Mouse (Mus musculus) hindbrain, embryonic 10.5 days (tissue): ENCODE data around the gene Ptprj. TPM values are rescaled to one million over a fixed set of nuclear protein-coding genes. Genes with fewer than 3 reads are reported as not detected.
A peak's percentile ranks its signal among the peaks of the same experiment; 100 is the strongest.

Source experiments
- DNase-seq: peaks from one replicate; pipeline ENCODE4 v3.0.0-alpha.2; 2017; ENCODE audit warnings: low spot score
- H3K27ac ChIP-seq: fragments of 300-500 bp; sonication (generic); 2 replicates; pipeline ENCODE4 v1.5.1; 2016; ENCODE audit warnings: mild to moderate bottlenecking, moderate library complexity
- H3K27me3 ChIP-seq: fragments of 300-500 bp; sonication (generic); 2 replicates; pipeline ENCODE4 v1.6.1; 2016; ENCODE audit warnings: mild to moderate bottlenecking; ENCODE audit not compliant: poor library complexity, insufficient read depth, severe bottlenecking
- H3K36me3 ChIP-seq: fragments of 300-500 bp; sonication (generic); 2 replicates; pipeline ENCODE4 v1.6.1; 2016; ENCODE audit warnings: mild to moderate bottlenecking, moderate library complexity
- H3K4me1 ChIP-seq: fragments of 300-500 bp; sonication (generic); replicated peaks from 2 replicates; pipeline ENCODE4 v1.6.1; 2016; ENCODE audit warnings: mild to moderate bottlenecking
- H3K4me3 ChIP-seq: fragments of 300-500 bp; sonication (generic); 2 replicates; pipeline ENCODE4 v1.5.1; 2016; ENCODE audit warnings: mild to moderate bottlenecking, moderate library complexity
- H3K9me3 ChIP-seq: fragments of 300-500 bp; sonication (generic); 2 replicates; pipeline ENCODE4 v1.6.1; 2016; ENCODE audit warnings: mild to moderate bottlenecking, moderate library complexity
- WGBS: fragments of 180-500 bp; shearing (Covaris S2); methylation state at CpG from one replicate; pipeline ENCODE4 v1.1.7; 2016; 5-methylcytosine and 5-hydroxymethylcytosine counted together
- polyA plus RNA-seq: library from polyadenylated mRNA; unstranded; fragments of >200 nt; fragmentation: Nextera tagmentation; extraction: Ambion mirVana; gene quantifications from 2 replicates; pipeline ENCODE4 v1.2.1, GENCODE M21; 2016

Gene Ptprj
- 1.5 and 1.6 TPM in 2 replicates for polyA plus RNA-seq

DNA sequence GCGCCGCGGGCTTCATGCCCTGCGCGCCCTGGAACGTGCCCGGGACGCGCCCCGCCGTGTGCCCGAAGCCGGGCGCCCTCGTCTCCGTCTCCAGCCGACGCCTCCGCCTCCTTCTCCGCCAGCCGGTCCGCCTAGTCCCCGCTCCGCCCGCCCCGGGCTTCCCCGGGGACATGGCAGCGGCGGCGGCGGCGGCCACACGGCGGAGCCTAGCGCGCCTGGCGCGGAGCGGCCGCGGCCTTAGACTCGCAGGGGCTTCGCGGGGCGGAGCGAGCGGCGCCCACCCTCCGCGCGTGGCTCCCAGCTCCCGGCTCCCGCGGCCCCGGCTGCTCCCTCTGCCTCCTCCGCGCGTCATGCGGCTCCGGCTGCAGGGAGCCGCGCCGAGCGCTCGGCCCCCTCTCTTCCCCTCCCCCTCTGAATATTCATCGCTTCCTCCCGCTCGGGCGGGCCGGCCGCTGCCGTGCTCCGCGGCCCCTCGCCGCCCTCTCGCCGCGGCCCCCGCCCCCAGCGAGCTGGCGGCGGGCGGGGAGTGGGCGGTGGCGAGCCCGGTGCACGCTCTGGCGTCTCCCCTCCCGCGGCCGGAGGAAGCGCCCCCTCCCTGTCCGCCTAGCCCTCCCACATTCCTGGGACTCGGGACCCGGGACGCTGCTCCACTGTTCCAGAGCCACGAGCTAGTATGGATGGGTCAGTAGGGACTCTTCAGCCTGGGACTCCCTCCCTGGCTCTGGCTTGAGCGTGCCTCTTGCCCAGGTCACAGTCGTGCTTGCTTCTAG lies at the start of gene Ptprj:
Ptprj (minus strand) TSS at position 412 of the 770 bp plus-strand sequence.
- peaks cover 20% of the 10 kb centered on the region for H3K27me3 ChIP-seq
- under 1% methylated on average over 100 of the region's 100 CpGs for WGBS
- no peaks in the 10 kb centered on the region for H3K9me3 ChIP-seq
- peak; percentile 78 for DNase-seq
- H3K36me3 ChIP-seq: no peaks in the 10 kb centered on the region
- H3K27ac ChIP-seq: peak within 1 kb of the TSS; percentile 95
- H3K4me1 ChIP-seq: peaks cover 33% of the 10 kb centered on the region; the same call in 1 of the 2 replicates
- peak within 1 kb of the TSS; percentile 84 for H3K4me3 ChIP-seq

DNA sequence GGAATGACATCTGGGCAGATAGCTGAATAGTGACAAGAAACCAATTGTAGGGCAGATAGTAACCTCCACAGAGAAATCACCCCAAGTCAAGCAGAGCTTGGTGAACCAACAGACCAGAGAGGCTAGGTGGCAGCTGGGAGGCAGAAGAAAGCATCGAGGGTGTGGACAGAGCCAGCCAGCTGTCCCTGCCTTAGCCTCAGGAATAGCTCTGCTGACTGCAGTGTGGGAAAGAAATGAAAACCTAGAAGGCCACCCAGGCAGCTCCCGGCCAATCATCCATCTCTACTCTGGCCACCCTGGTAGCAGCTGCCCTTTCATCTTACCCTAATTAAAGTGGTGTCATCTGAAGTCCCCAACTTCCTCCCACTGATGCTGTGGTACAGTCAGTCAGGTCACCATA lies 49.1 kb upstream of the Ptprj start:
- WGBS: 53% methylated on average over 2 of the region's 2 CpGs
- Histone ChIP-seq H3K4me3 (no peak overlapping the region), H3K36me3 (no peaks in the 10 kb centered on the region), H3K4me1 (0 out of 2 replicates have a peak, but pooled peaks cover 3% of the 10 kb centered on the region), H3K27me3 (no peaks in the 10 kb centered on the region), H3K9me3 (no peaks in the 10 kb centered on the region), H3K27ac (no peak overlapping the region)
- no peak for DNase-seq

DNA sequence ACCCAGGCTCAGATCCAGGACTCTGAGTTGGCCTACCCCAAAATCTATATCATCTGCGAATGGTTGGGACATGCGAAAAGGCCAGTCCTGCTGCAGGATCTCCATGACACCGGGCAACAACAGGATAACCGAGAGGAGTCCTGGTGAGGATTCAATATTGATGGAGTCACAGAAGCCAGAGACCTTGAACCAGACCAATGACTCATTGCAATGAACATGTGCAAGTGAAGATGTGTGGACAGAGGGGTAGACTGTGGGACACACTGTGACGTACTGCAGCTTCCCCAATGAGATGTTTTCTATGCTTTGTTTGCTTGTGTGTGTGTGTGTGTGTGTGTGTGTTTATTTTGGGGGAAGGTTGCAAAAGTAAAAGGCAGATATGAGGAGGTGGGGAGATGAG lies 47.8 kb upstream of the Ptprj start:
- Histone ChIP-seq H3K4me3 (no peak overlapping the region), H3K9me3 (no peaks in the 10 kb centered on the region), H3K36me3 (no peaks in the 10 kb centered on the region), H3K27me3 (no peaks in the 10 kb centered on the region), H3K27ac (no peak overlapping the region), H3K4me1 (0 out of 2 replicates have a peak, but pooled peaks cover 3% of the 10 kb centered on the region)
- no peak for DNase-seq
- WGBS: 94% methylated on average over 5 of the region's 5 CpGs

DNA sequence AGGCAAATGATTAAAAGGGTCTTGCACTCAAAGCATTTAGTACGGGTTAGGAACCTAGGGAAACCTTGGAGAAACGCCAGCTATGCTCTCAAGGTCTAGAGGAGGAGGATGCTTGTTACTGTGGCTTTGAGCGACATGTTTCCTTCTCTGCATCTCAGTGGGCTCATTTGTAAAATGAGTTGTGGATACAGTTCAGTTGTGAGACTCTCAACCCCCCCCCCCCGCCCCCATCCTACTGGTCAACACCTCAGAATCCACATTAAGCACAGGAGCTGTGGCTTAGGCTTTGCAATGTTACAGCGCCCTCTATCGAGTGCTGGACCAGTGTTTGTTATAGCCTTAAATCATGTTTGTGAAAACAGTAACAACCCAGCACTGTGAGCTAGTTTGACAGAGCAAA lies 44.5 kb upstream of the Ptprj start:
- WGBS: 22% methylated on average over 6 of the region's 6 CpGs
- Histone ChIP-seq H3K4me1 (no peaks in the 10 kb centered on the region), H3K4me3 (no peak overlapping the region), H3K36me3 (no peaks in the 10 kb centered on the region), H3K27me3 (no peaks in the 10 kb centered on the region), H3K27ac (no peak overlapping the region), H3K9me3 (no peaks in the 10 kb centered on the region)
- peak; percentile 55 for DNase-seq

DNA sequence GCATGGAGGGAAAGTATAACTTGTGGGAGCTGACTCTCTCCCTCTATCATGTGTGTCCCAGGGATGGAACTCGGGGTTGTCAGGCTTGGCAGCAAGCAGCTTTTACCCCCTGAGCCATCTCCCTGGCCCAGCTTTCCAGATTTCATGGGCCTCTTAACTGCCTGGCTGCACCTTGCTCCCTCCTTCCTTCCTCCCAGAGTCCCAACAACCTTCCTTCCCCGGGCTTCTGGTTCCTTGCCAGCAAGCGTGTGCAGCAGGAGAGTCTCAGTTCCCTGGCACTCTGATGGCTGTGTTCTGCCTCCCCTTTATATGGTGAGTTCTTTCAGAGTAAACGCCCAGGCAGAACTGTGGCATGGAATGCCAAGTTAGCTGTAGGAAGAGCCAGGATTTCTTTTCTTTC lies 43.9 kb upstream of the Ptprj start:
- no peaks in the 10 kb centered on the region for H3K27me3 ChIP-seq
- H3K4me3 ChIP-seq: no peak overlapping the region
- DNase-seq: no peak
- no peaks in the 10 kb centered on the region for H3K9me3 ChIP-seq
- WGBS: 56% methylated on average over 4 of the region's 4 CpGs
- no peak overlapping the region for H3K27ac ChIP-seq
- H3K4me1 ChIP-seq: no peaks in the 10 kb centered on the region
- H3K36me3 ChIP-seq: no peaks in the 10 kb centered on the region

DNA sequence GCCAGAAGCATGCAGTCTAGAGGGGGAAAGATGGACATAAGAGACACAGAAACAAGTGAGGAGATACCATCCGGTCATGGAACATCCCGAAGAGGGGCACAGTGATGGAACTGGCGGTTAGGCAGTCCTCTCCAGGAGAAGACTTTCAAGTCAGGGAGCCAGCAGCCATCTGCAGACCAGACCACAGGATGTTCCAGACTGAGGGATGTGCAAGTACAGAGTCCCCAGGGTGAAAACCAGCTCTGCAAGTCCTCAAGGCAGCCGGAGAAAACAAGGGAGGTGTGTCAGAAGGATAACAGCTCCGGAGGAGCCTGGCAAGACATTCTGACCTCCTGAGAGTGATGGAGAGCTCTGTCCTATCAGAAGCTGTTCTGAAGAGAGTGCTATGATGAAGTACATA lies 40.4 kb upstream of the Ptprj start:
- no peak for DNase-seq
- Histone ChIP-seq H3K27me3 (no peaks in the 10 kb centered on the region), H3K36me3 (no peaks in the 10 kb centered on the region), H3K4me1 (no peaks in the 10 kb centered on the region), H3K4me3 (no peak overlapping the region), H3K27ac (no peak overlapping the region), H3K9me3 (no peaks in the 10 kb centered on the region)
- 84% methylated on average over 5 of the region's 5 CpGs for WGBS

DNA sequence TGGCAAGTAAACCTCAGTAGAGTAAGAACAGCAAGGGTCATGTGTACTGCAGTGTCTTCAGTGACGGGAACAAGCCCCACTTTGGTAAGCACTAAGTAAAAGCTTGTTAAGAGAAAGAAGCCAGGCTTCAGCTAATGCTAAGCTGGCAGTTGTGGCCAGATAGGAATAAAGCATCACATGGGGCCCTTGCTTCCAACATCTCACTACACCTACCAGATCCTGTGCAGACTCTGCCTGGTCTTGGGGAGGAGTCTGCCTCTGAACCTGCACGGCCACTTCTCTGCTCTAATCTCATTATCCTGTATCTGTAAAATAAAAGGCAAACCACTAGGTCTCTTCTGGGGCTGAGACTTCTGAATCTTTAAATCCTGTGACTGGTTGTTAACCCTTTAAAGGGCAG lies 39.2 kb upstream of the Ptprj start:
- H3K27ac ChIP-seq: no peak overlapping the region

DNA sequence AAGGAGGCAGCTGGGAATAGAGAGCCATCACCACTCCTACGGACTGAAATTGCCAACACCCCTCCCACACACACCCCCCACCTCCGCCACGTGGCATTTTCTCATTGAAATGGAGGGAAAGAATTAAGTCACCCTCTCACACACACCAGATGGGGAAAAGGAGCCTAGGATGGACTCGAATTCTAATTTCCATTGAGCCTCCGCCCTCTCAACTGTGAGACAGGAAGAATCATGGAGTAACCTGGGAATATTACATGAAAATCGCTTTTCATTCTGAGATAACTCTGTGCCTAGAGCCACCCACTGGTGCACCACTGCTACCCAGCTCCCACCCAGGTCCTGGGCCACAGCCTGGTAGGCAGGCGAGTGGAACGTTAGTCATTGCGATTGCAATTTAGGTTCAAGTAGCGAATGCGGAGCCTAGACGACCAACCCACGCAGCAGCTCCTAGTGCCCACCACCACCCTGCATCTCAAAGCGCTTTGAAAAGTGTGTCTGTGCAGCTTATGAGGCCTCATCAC lies 34.3 kb upstream of the Ptprj start:
- WGBS: 88% methylated on average over 14 of the region's 14 CpGs
- no peak overlapping the region for H3K4me3 ChIP-seq

More for the DNA sequence above, 39.2 kb upstream of the Ptprj start:
- 55% methylated on average over 2 of the region's 2 CpGs for WGBS
- no peaks in the 10 kb centered on the region for H3K27me3 ChIP-seq
- no peaks in the 10 kb centered on the region for H3K36me3 ChIP-seq
- H3K4me3 ChIP-seq: no peak overlapping the region
- no peak for DNase-seq
- no peaks in the 10 kb centered on the region for H3K9me3 ChIP-seq
- no peaks in the 10 kb centered on the region for H3K4me1 ChIP-seq

DNA sequence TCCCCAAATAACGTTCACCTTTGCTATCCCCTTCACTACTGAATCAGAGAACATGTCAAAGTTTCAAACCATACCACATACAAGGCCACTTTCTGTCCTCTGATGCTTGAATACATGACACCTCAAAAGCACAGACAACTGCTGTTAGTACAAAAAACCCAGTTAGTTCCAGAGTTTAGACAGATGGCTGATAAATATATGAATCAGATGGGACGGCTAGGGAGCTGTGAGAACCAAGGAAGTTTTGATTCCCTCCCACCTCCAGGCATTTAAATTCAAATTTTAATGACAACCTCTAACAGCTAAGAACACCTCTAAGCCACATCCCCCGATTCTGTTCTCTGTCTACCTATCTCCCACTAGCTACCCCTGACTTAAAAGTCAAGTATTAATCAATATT lies 33.1 kb upstream of the Ptprj start:
- H3K36me3 ChIP-seq: no peaks in the 10 kb centered on the region
- no peak for DNase-seq
- H3K27me3 ChIP-seq: no peaks in the 10 kb centered on the region
- 82% methylated on average over 3 of the region's 3 CpGs for WGBS
- no peak overlapping the region for H3K27ac ChIP-seq
- no peaks in the 10 kb centered on the region for H3K9me3 ChIP-seq
- no peaks in the 10 kb centered on the region for H3K4me1 ChIP-seq
- H3K4me3 ChIP-seq: no peak overlapping the region

More for the DNA sequence above, 34.3 kb upstream of the Ptprj start:
- H3K27me3 ChIP-seq: no peaks in the 10 kb centered on the region
- H3K36me3 ChIP-seq: no peaks in the 10 kb centered on the region
- H3K4me1 ChIP-seq: no peaks in the 10 kb centered on the region
- H3K9me3 ChIP-seq: no peaks in the 10 kb centered on the region
- H3K27ac ChIP-seq: no peak overlapping the region
- DNase-seq: no peak

DNA sequence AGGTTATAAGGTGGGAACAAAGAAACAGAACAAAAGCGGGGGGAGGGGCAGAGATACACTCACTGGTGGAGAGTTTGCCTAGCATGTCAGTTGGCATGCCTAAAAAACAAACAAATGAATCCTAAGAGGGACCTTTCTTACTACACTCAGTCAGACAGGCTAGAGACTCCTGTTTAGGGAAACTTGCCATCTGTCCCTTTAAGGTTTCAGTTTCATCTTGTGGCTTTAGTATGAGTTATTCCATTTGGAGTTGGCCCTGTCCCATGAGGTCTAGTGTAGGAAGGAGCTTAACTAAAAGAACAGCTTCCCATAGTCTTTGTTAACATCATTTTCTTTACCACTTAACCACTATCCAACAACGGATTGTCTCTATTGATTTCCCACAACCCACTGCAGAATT lies 32.6 kb upstream of the Ptprj start:
- WGBS: 89% methylated on average over 2 of the region's 2 CpGs
- Histone ChIP-seq H3K27me3 (no peaks in the 10 kb centered on the region), H3K27ac (no peak overlapping the region), H3K4me3 (no peak overlapping the region), H3K4me1 (no peaks in the 10 kb centered on the region), H3K9me3 (no peaks in the 10 kb centered on the region), H3K36me3 (no peaks in the 10 kb centered on the region)
- DNase-seq: no peak

DNA sequence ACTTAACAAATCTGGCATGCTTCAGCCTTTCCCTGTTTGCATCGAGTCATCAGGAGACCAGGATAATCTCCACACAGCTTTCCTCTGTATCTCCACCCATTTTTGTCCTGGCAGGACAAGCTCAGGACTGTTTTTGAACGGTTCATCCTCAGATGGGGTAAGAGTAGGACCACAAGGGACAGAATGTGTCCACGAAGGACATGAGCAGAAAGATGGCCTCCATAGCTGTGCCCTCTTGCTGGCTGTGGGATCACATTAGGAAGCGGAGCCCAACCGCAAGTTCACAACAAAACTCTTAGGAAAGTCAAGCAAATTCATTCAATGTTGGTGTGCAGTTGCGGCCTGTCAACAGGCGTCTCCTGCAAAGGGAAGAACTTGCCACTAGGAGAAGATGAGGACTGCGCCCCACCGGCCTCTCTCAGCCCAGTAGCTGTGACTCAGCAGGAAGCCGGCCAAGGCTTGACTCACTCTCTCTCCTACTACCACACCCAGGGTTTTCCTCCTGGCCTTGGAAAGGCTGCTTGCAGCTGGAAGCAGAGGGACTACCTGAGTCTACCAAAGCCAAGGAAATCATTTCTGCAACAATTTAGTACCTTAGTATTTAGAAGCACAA lies 31.6 kb upstream of the Ptprj start:
- Histone ChIP-seq H3K4me3 (no peak overlapping the region), H3K36me3 (no peaks in the 10 kb centered on the region), H3K27ac (no peak overlapping the region), H3K9me3 (no peaks in the 10 kb centered on the region), H3K4me1 (no peaks in the 10 kb centered on the region), H3K27me3 (no peaks in the 10 kb centered on the region)
- WGBS: 87% methylated on average over 10 of the region's 10 CpGs
- DNase-seq: no peak

DNA sequence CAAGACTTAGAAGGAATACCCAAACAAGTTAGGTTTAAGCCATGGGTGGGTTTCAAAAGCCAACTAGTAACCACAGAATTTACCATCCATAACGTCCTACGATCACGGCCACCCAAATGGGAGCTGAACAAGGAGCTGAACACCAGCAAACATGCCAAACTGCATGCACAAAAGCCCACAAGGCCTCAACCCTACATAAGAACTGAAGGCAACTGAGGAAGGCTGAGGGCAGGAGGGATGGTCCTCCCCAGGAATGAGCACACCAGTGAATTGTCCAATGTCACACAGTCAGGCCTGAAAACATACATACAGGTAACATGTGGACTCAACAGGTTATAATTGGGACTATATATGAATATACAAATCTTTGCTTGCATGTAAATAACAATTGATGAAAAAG lies 20.6 kb upstream of the Ptprj start:
- H3K4me1 ChIP-seq: no peaks in the 10 kb centered on the region
- H3K27me3 ChIP-seq: no peaks in the 10 kb centered on the region
- H3K27ac ChIP-seq: no peak overlapping the region
- no peaks in the 10 kb centered on the region for H3K9me3 ChIP-seq
- no peak for DNase-seq
- no peak overlapping the region for H3K4me3 ChIP-seq
- H3K36me3 ChIP-seq: no peaks in the 10 kb centered on the region
- WGBS: 93% methylated on average over 3 of the region's 3 CpGs

DNA sequence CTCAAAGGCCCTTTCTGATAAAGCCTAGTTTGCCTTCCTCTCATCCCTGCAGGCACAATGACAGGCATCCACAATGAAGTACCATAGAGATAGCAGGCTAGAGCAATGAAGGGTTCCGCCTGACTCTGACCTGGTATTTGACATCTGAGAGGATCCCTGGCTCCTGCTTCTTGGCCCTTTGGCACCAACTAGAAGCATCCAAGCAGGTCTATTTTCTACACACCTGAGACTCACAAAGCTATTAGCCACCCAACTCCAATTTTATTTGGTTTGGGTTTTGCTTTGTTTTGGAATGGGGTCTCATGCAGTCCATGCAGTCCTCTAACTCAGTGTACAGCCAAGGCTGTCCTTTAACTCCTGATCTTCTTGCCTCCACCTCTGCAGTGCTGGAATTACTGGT lies 7.7 kb upstream of the Ptprj start:
- H3K27ac ChIP-seq: no peak overlapping the region
- H3K27me3 ChIP-seq: no peaks in the 10 kb centered on the region
- H3K9me3 ChIP-seq: peaks cover 3% of the 10 kb centered on the region; the same call in 1 of the 2 replicates
- no peak overlapping the region for H3K4me3 ChIP-seq
- H3K4me1 ChIP-seq: peaks cover 7% of the 10 kb centered on the region; the same call in 1 of the 2 replicates
- no peaks in the 10 kb centered on the region for H3K36me3 ChIP-seq
- 75% methylated on average over 1 of the region's 1 CpGs for WGBS
- DNase-seq: no peak
